Mouse (Mus musculus) liver, postnatal 0 days (tissue): ENCODE measurements at regions not wholly inside any gene's neighbourhood (a gene's known extent, or its start where the extent isn't known, plus 50 kb on each side); places are given as distances from the start of the nearest gene placed in this dataset.

ENCODE experiments used
- ATAC-seq: fragments of 200-750 bp; cut with Nextera tagmentation; 2 replicates; pipeline ENCODE4 v1.8.0; 2017; ENCODE audit warnings: mild to moderate bottlenecking, moderate library complexity
- DNase-seq: peaks from one replicate; pipeline ENCODE4 v3.0.0-alpha.2; 2016
- H3K27ac ChIP-seq: fragments of 300-500 bp; sonication (generic); 2 replicates; pipeline ENCODE4 v1.5.1; 2014; ENCODE audit warnings: antibody characterized with exemption, moderate library complexity, mild to moderate bottlenecking, low read depth
- H3K27me3 ChIP-seq: fragments of 300-500 bp; sonication (generic); 2 replicates; pipeline ENCODE4 v1.6.1; 2014; ENCODE audit warnings: low read length, control low read depth, mixed read lengths; ENCODE audit not compliant: insufficient read depth
- H3K36me3 ChIP-seq: fragments of 300-500 bp; sonication (generic); replicated peaks from 2 replicates; pipeline ENCODE4 v1.6.1; 2014; ENCODE audit warnings: mild to moderate bottlenecking, control low read depth, low read length, moderate library complexity, mixed read lengths; ENCODE audit not compliant: insufficient read depth
- H3K4me1 ChIP-seq: fragments of 300-500 bp; sonication (generic); 2 replicates; pipeline ENCODE4 v1.6.1; 2014; ENCODE audit warnings: antibody characterized with exemption, mild to moderate bottlenecking, control low read depth; ENCODE audit not compliant: insufficient read depth
- H3K4me2 ChIP-seq: fragments of 300-500 bp; sonication (generic); 2 replicates; pipeline ENCODE4 v1.6.1; 2014; ENCODE audit warnings: low read depth, mild to moderate bottlenecking, low read length, moderate library complexity, mixed read lengths
- H3K4me3 ChIP-seq: fragments of 300-500 bp; sonication (generic); 2 replicates; pipeline ENCODE4 v1.5.1; 2014; ENCODE audit warnings: low read depth, low read length
- H3K9ac ChIP-seq: fragments of 300-500 bp; sonication (generic); replicated peaks from 2 replicates; pipeline ENCODE4 v1.6.1; 2014; ENCODE audit warnings: mild to moderate bottlenecking, moderate library complexity
- H3K9me3 ChIP-seq: fragments of 300-500 bp; sonication (generic); 2 replicates; pipeline ENCODE4 v1.6.1; 2016; ENCODE audit warnings: mild to moderate bottlenecking, control low read depth, low read length, mixed read lengths
- CTCF ChIP-seq: sonication (generic); IDR thresholded peaks from 2 replicates; pipeline ENCODE4 v1.5.1; 2016; ENCODE audit warnings: antibody characterized with exemption, low read depth
- EP300 ChIP-seq: IDR thresholded peaks from 2 replicates; pipeline ENCODE4 v1.6.1; 2016; ENCODE audit warnings: antibody characterized with exemption, low read depth, mild to moderate bottlenecking
- WGBS: fragments of 180-500 bp; shearing (Covaris S2); extraction: QIAGEN DNeasy Blood & Tissue Kit; methylation state at CpG from one replicate; pipeline ENCODE4 v1.1.7; 2014; ENCODE audit not compliant: insufficient replicate concordance; 5-methylcytosine and 5-hydroxymethylcytosine counted together

GRCm38 (mm10) chr5:138912711-138913105 is 84.5 kb downstream of the Pdgfa start:
- H3K27me3 ChIP-seq, result no peaks in the 10 kb centered on the region
- no peaks in the 10 kb centered on the region for H3K9me3 ChIP-seq
- no peak for TF ChIP-seq CTCF
- TF ChIP-seq EP300, result no peak
- DNase-seq (no peak), ATAC-seq (no peak)
- H3K9ac ChIP-seq, result no peak overlapping the region
- no peak overlapping the region for H3K27ac ChIP-seq
- WGBS, result 76% methylated on average over 7 of the region's 7 CpGs
- no peak overlapping the region for H3K4me2 ChIP-seq
- H3K4me1 ChIP-seq, result peaks cover 5% of the 10 kb centered on the region; the same call in 1 of the 2 replicates
- H3K4me3 ChIP-seq, result no peak overlapping the region
- no peaks in the 10 kb centered on the region for H3K36me3 ChIP-seq

DNA sequence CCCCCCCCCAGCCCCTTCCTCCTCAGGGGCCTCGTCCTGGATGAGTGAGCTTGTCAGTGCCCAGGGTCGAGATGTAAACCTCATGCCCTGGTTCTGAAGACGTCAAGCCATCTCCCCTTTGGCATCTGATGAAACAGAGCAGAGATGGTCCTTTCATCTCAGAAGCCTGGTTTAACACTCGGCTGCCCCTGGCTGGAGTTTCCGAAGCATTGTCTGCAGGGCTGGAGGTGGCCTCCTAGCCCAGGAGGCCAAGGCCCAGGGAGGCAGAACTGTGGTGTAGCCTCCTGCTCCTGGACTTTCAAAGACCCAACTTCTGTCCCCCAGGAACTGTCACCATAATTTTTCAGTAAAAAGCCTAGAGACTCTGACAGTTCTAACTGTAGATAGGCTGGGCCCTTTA is 82.1 kb downstream of the Pdgfa start:
- Histone ChIP-seq H3K27ac (no peak overlapping the region), H3K4me2 (no peak overlapping the region), H3K36me3 (no peaks in the 10 kb centered on the region), H3K4me3 (no peak overlapping the region), H3K27me3 (no peaks in the 10 kb centered on the region), H3K9me3 (no peaks in the 10 kb centered on the region), H3K4me1 (no peaks in the 10 kb centered on the region), H3K9ac (no peak overlapping the region)
- no peak for TF ChIP-seq CTCF
- TF ChIP-seq EP300, result no peak
- DNase-seq (no peak), ATAC-seq (no peak)
- 48% methylated on average over 4 of the region's 5 CpGs for WGBS

DNA sequence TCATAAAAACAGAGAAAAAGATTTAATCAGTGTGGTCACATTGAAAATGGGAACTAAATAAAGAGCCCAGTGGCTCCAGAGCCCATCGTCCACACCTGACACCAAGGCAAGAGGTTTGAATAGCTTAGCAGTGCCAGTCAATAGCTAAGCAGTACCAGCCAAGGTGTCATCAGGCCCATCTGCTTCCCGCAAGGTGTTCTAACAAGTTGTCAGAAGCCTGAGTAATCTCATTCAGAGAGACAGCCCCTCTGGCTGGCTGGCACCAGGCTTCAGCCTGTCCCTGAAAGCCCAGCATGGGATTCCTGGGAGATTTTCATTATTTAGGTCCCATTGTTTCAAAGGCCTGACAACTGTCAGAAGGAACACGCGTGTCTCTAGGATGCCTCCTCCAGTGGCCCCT is 81.7 kb downstream of the Pdgfa start:
- H3K36me3 ChIP-seq, result no peaks in the 10 kb centered on the region
- no peaks in the 10 kb centered on the region for H3K4me1 ChIP-seq
- no peak for ATAC-seq
- no peak overlapping the region for H3K4me3 ChIP-seq
- WGBS, result 81% methylated on average over 4 of the region's 4 CpGs
- no peaks in the 10 kb centered on the region for H3K27me3 ChIP-seq
- H3K4me2 ChIP-seq, result no peak overlapping the region
- H3K9ac ChIP-seq, result no peak overlapping the region
- no peak for DNase-seq
- H3K9me3 ChIP-seq, result no peaks in the 10 kb centered on the region
- TF ChIP-seq EP300 (no peak), CTCF (no peak)
- H3K27ac ChIP-seq, result no peak overlapping the region

DNA sequence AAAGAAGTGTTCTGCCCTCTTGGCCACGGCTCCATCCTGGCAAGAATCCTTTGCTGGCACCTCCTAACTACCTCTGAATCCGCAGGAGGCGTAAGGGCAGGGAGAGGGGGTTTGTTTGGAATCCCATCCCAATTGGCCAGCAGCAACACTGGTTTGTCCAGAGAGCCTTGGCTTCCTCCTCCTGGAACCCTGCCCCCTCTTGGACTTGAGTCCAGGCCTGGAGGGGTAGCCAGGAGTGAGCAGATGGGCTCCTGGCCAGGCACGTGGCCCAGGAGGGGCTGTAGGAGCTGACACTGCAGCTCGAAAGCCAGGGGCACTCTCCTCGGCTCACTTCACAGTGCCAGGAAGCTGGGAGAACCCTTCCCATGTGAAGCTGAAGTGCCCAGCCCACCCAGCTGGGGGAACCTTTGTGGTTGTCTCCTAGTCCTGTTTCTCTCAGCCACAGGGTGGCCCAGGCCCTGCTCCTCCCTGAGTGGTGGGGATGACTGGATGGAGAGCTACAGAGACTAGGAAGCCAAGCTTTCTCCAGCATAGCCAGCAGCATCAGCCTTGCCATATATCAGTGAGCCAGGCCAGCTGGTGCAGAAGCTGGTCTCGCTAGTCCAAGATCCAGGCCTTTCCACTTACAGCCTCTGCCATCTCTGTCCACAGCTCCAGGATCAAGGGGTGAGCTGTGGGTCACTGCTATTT is 76.9 kb downstream of the Pdgfa start:
- TF ChIP-seq CTCF (no peak), EP300 (no peak)
- Histone ChIP-seq H3K4me2 (no peak overlapping the region), H3K4me3 (no peak overlapping the region), H3K27me3 (no peaks in the 10 kb centered on the region), H3K9ac (no peak overlapping the region), H3K27ac (no peak overlapping the region), H3K9me3 (no peaks in the 10 kb centered on the region), H3K36me3 (no peaks in the 10 kb centered on the region), H3K4me1 (no peaks in the 10 kb centered on the region)
- ATAC-seq (no peak), DNase-seq (no peak)
- 72% methylated on average over 7 of the region's 7 CpGs for WGBS

GRCm38 (mm10) chr5:138922116-138922515 is 75.1 kb downstream of the Pdgfa start:
- Histone ChIP-seq H3K4me1 (no peaks in the 10 kb centered on the region), H3K9me3 (no peaks in the 10 kb centered on the region), H3K36me3 (no peaks in the 10 kb centered on the region), H3K9ac (no peak overlapping the region), H3K4me2 (no peak overlapping the region), H3K27me3 (no peaks in the 10 kb centered on the region), H3K4me3 (no peak overlapping the region), H3K27ac (no peak overlapping the region)
- 64% methylated on average over 3 of the region's 3 CpGs for WGBS
- no peak for ATAC-seq
- no peak for DNase-seq
- TF ChIP-seq CTCF (no peak), EP300 (no peak)
